23 mouse cellular contexts compared by ENCODE assay signal in the genomic region with DNA sequence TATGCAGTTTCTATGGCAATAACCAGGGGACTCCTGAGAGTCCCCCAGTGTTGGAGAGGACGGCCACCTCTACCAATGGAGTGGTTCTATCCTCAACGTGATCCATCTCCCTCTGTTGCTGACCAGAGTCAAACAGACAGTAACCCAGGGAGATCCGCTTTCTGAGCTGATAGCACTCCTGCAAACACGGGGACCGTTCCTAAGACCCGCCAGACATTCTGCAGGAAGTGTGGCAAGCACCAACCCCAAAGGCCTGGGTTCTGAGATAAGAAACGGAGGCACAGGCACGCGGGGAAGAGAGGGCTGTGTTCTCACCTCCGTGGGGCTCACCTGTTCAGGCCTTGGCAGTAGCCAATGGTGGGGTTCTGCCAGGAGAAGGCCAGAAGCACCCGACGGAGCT. TPM values are rescaled to one million over a fixed set of nuclear protein-coding genes. Genes with fewer than 3 reads are reported as not detected.
DNase-seq lines count a peak whose midpoint lies in the region; ATAC-seq and TF ChIP-seq lines count a peak whose summit lies in the region.
"Had no signal": no experiment of that assay in that cellular context is flagged by ENCODE, and none has a peak within 500 bp of the region (broad histone marks: within the 10 kb centered on the region; RNA-seq: fewer than 3 reads in every experiment).

No protein-coding gene starts in this region.

- TF ChIP-seq POLR2A in MEL (IDR thresholded peaks at IDR 0.05; ENCODE audit: control insufficient read depth in 1 of 2, insufficient read depth in 1 of 2, low read depth in 1 of 2, low read length in 2 of 2, poor library complexity in 1 of 2), result no peak

- 20% methylated on average over 12 of the region's 12 CpGs for WGBS in liver, embryonic 13.5 days (ENCODE audit: insufficient replicate concordance)
- WGBS in liver, embryonic 12.5 days (ENCODE audit: insufficient replicate concordance), result 16% methylated on average over 12 of the region's 12 CpGs

- TF ChIP-seq CTCF in E14TG2a.4 (conservative IDR thresholded peaks at IDR 0.05; ENCODE audit: low read length) (no peak), MEL (IDR thresholded peaks at IDR 0.05 in 2 of 3, conservative IDR thresholded peaks at IDR 0.05 in 1 of 3; ENCODE audit: control insufficient read depth in 1 of 3, insufficient read depth in 1 of 3, low read depth in 2 of 3, low read length in 3 of 3, poor library complexity in 1 of 3, severe bottlenecking in 1 of 3) (no peak)

- H3K9ac ChIP-seq in liver, embryonic 13.5 days, result no peak overlapping the region
- H3K9ac ChIP-seq in liver, embryonic 12.5 days, result no peak overlapping the region
- no peak overlapping the region for H3K9ac ChIP-seq in MEL (ENCODE audit: control insufficient read depth, low read depth, low read length, poor library complexity, severe bottlenecking)
- H3K9ac ChIP-seq: heart, embryonic 13.5 days; hindbrain, embryonic 13.5 days had no signal

- DNase-seq in liver, embryonic 13.5 days, result no peak
- peak; percentile 28 for DNase-seq in MEL (ENCODE audit: low read depth, low spot score)
- DNase-seq in kidney, adult 8-10 months, result no peak
- no peak for DNase-seq in Muller cell, postnatal 12 days (ENCODE audit: inconsistent ontology term)
- no peak for DNase-seq in right cerebral cortex, postnatal 25 days
- DNase-seq: adrenal gland, postnatal 10 days; cerebellum, adult 18-20 months; cerebellum, adult 9-11 months; cerebellum, postnatal 36 days; gastrocnemius, adult 2 months; gastrocnemius, postnatal 25 days; heart, adult 11 months; heart, postnatal 10 days had no signal

- no peak overlapping the region for H3K27ac ChIP-seq in liver, embryonic 13.5 days
- no peak overlapping the region for H3K27ac ChIP-seq in liver, embryonic 12.5 days
- no peak overlapping the region for H3K27ac ChIP-seq in MEL (ENCODE audit: control insufficient read depth, low read depth, low read length)
- H3K27ac ChIP-seq: embryonic facial prominence, embryonic 10.5 days; forebrain, embryonic 10.5 days; gastrocnemius, adult 2 months; heart, embryonic 13.5 days; hindbrain, embryonic 13.5 days; hindbrain, postnatal 0 days had no signal

- 0 out of 2 replicates have a peak overlapping the region, but pooled peaks have one; percentile 15 for H3K4me2 ChIP-seq in liver, embryonic 13.5 days
- no peak overlapping the region for H3K4me2 ChIP-seq in liver, embryonic 12.5 days
- H3K4me2 ChIP-seq: heart, embryonic 13.5 days; hindbrain, embryonic 13.5 days had no signal

- H3K4me3 ChIP-seq in liver, embryonic 13.5 days (replicated peaks), result no peak overlapping the region
- H3K4me3 ChIP-seq in liver, embryonic 12.5 days, result no peak overlapping the region
- peak overlapping the region; percentile 69 for H3K4me3 ChIP-seq in E14TG2a.4 (replicated peaks; ENCODE audit: low read length)
- no peak overlapping the region for H3K4me3 ChIP-seq in MEL (ENCODE audit: control insufficient read depth in 1 of 2, insufficient read depth in 1 of 2, low read depth in 2 of 2, low read length in 2 of 2)
- H3K4me3 ChIP-seq: embryonic facial prominence, embryonic 10.5 days; erythroblast, embryonic 14.5 days; forebrain, embryonic 10.5 days; gastrocnemius, adult 2 months; heart, embryonic 13.5 days; hindbrain, embryonic 13.5 days had no signal

- no peaks in the 10 kb centered on the region for H3K36me3 ChIP-seq in liver, embryonic 13.5 days
- no peaks in the 10 kb centered on the region for H3K36me3 ChIP-seq in liver, embryonic 12.5 days
- 0 out of 2 replicates have a peak, but pooled peaks cover 7% of the 10 kb centered on the region for H3K36me3 ChIP-seq in E14TG2a.4 (ENCODE audit: insufficient read depth, low read length)
- H3K36me3 ChIP-seq in MEL (ENCODE audit: control insufficient read depth in 1 of 2, insufficient read depth in 2 of 2, low read length in 2 of 2), result no peaks in the 10 kb centered on the region
- H3K36me3 ChIP-seq: embryonic facial prominence, embryonic 10.5 days; forebrain, embryonic 10.5 days; heart, embryonic 13.5 days; hindbrain, embryonic 13.5 days had no signal

- H3K4me1 ChIP-seq in liver, embryonic 13.5 days (replicated peaks), result peaks cover 16% of the 10 kb centered on the region
- peaks cover 21% of the 10 kb centered on the region for H3K4me1 ChIP-seq in liver, embryonic 12.5 days
- H3K4me1 ChIP-seq in E14TG2a.4 (replicated peaks; ENCODE audit: low read depth, low read length), result peaks cover 67% of the 10 kb centered on the region
- H3K4me1 ChIP-seq in MEL (ENCODE audit: control insufficient read depth in 1 of 2, insufficient read depth in 2 of 2, low read length in 2 of 2), result peaks cover 0 to 4% of the 10 kb centered on the region in 2 experiments; a peak in 1 of 4 replicates
- H3K4me1 ChIP-seq: hindbrain, embryonic 13.5 days had no signal

- no peaks in the 10 kb centered on the region for H3K79me2 ChIP-seq in MEL (ENCODE audit: control insufficient read depth, insufficient read depth, low read length, poor library complexity)

- H3K27me3 ChIP-seq in liver, embryonic 13.5 days, result peaks cover 19% of the 10 kb centered on the region
- peaks cover 41% of the 10 kb centered on the region for H3K27me3 ChIP-seq in liver, embryonic 12.5 days (replicated peaks)
- H3K27me3 ChIP-seq in E14TG2a.4 (ENCODE audit: insufficient read depth, low read length), result peaks cover 26% of the 10 kb centered on the region
- H3K27me3 ChIP-seq in MEL (ENCODE audit: control insufficient read depth in 1 of 2, insufficient read depth in 2 of 2, low read length in 2 of 2), result no peaks in the 10 kb centered on the region; a peak in 1 of 4 replicates

- peak in 1 of 2 experiments; percentile 42; a peak in 2 of 4 replicates for TF ChIP-seq EP300 in MEL (IDR thresholded peaks at IDR 0.05; ENCODE audit: low read depth in 1 of 2, low read length in 2 of 2)

- TF ChIP-seq RAD21 in MEL (IDR thresholded peaks at IDR 0.05; ENCODE audit: low read depth, low read length), result no peak

- no peaks in the 10 kb centered on the region for H3K9me3 ChIP-seq in liver, embryonic 13.5 days (replicated peaks)
- H3K9me3 ChIP-seq in liver, embryonic 12.5 days (replicated peaks), result no peaks in the 10 kb centered on the region
- H3K9me3 ChIP-seq in E14TG2a.4 (ENCODE audit: low read length) (no peaks in the 10 kb centered on the region), MEL (replicated peaks; ENCODE audit: insufficient read depth, low read length) (no peaks in the 10 kb centered on the region)
- H3K9me3 ChIP-seq: embryonic facial prominence, embryonic 10.5 days; forebrain, embryonic 10.5 days; heart, embryonic 13.5 days; hindbrain, embryonic 13.5 days had no signal

- ATAC-seq in liver, embryonic 13.5 days (ENCODE audit: low read depth), result no peak
- no peak for ATAC-seq in liver, embryonic 12.5 days
- peak; percentile 20 for ATAC-seq in megakaryocyte progenitor cell, adult 5-6 weeks (replicated peaks; ENCODE audit: poor library complexity)
- ATAC-seq: forebrain, embryonic 14.5 days; hindbrain, postnatal 0 days had no signal

TF ChIP-seq in MEL, 35 proteins besides CTCF, POLR2A, EP300 and RAD21:
- TF ChIP-seq POLR2AphosphoS5 (IDR thresholded peaks at IDR 0.05; ENCODE audit: borderline replicate concordance, low read depth, low read length), result no peak
- TF ChIP-seq NELFE (IDR thresholded peaks at IDR 0.05; ENCODE audit: low read depth, low read length), result no peak
- no peak for TF ChIP-seq MYB (IDR thresholded peaks at IDR 0.05; ENCODE audit: low read depth, low read length)
- TF ChIP-seq NRF1 (IDR thresholded peaks at IDR 0.05; ENCODE audit: insufficient read depth, low read depth, low read length, poor library complexity, severe bottlenecking), result no peak
- 0 out of 2 replicates have a peak, but pooled peaks have one; percentile 23 for TF ChIP-seq TCF12 (IDR thresholded peaks at IDR 0.05; ENCODE audit: low read depth, low read length)
- TF ChIP-seq E2F4 (IDR thresholded peaks at IDR 0.05; ENCODE audit: borderline replicate concordance, low read depth, low read length), result no peak
- TF ChIP-seq MEF2A (IDR thresholded peaks at IDR 0.05; ENCODE audit: extremely low read depth, insufficient replicate concordance, low read depth, low read length, poor library complexity, severe bottlenecking), result no peak
- TF ChIP-seq MXI1 (IDR thresholded peaks at IDR 0.05; ENCODE audit: low read depth, low read length), result no peak
- TF ChIP-seq CHD1 (IDR thresholded peaks at IDR 0.05; ENCODE audit: low read depth, low read length), result no peak
- peak; percentile 62 for TF ChIP-seq TAL1 (IDR thresholded peaks at IDR 0.05; ENCODE audit: low read length)
- no peak for TF ChIP-seq ZC3H11A (IDR thresholded peaks at IDR 0.05; ENCODE audit: low read depth, low read length)
- TF ChIP-seq KAT2A (conservative IDR thresholded peaks at IDR 0.05; ENCODE audit: low read depth, low read length), result no peak
- no peak for TF ChIP-seq HCFC1 (IDR thresholded peaks at IDR 0.05; ENCODE audit: low read depth, low read length)
- TF ChIP-seq UBTF (IDR thresholded peaks at IDR 0.05; ENCODE audit: borderline replicate concordance, insufficient read depth, low read depth, low read length), result no peak
- no peak for TF ChIP-seq RCOR1 (IDR thresholded peaks at IDR 0.05; ENCODE audit: low read depth, low read length)
TF ChIP-seq in MEL: peak in this region for 2.

RNA-seq across cellular contexts. Expression of a gene that starts 11.6 kb away (rescaled TPM):
- 3.0 and 3.7 TPM in 2 replicates for polyA plus RNA-seq in liver, embryonic 13.5 days (2015; fragmentation: Nextera tagmentation; extraction: Ambion mirVana)
- polyA plus RNA-seq in liver, embryonic 12.5 days (2016; fragmentation: Nextera tagmentation; extraction: Ambion mirVana), result 4.9 and 5.2 TPM in 2 replicates
- total RNA-seq in MEL (2012; rRNA removed), result 0.35 and 1.2 TPM in 2 replicates
- 1 to 10 TPM in 1 of 2 experiments, not detected in 1; 6.8 TPM for polyA plus RNA-seq in MEL (2012; ENCODE audit: insufficient read depth in 1 of 2, insufficient read length in 2 of 2, low read depth in 1 of 2, low replicate concordance in 2 of 2, missing spikeins in 1 of 2)
- total RNA-seq in megakaryocyte progenitor cell, adult 5-6 weeks (2015), result 42.3 and 51.4 TPM in 2 replicates
- 24.4 and 25.7 TPM in 2 replicates for total RNA-seq in megakaryocyte progenitor cell, adult 5-6 weeks (2017)

RNA-seq across cellular contexts. Expression of a gene that starts 36.4 kb away (rescaled TPM):
- 0.46 and 0.56 TPM in 2 replicates for polyA plus RNA-seq in liver, embryonic 13.5 days (2015; fragmentation: Nextera tagmentation; extraction: Ambion mirVana)
- 0.57 and 0.62 TPM in 2 replicates for polyA plus RNA-seq in liver, embryonic 12.5 days (2016; fragmentation: Nextera tagmentation; extraction: Ambion mirVana)
- total RNA-seq in MEL (2012; rRNA removed), result 0.19 and 0.20 TPM in 2 replicates
- polyA plus RNA-seq in MEL (2012; ENCODE audit: insufficient read depth in 1 of 2, insufficient read length in 2 of 2, low read depth in 1 of 2, low replicate concordance in 2 of 2, missing spikeins in 1 of 2), result under 1 TPM in 1 of 2 experiments, not detected in 1; 0.36 TPM
- 5.8 and 6.1 TPM in 2 replicates for total RNA-seq in megakaryocyte progenitor cell, adult 5-6 weeks (2015)
- total RNA-seq in megakaryocyte progenitor cell, adult 5-6 weeks (2017), result 6.3 and 8.2 TPM in 2 replicates
